Mouse (Mus musculus): ENCODE measurements around the gene Ppm1f. TPM values are rescaled to one million over a fixed set of nuclear protein-coding genes. Genes with fewer than 3 reads are reported as not detected.

Ppm1f gene
- 26.2 and 27.3 TPM in 2 replicates for polyA plus RNA-seq (2012; rRNA removed)

DNA sequence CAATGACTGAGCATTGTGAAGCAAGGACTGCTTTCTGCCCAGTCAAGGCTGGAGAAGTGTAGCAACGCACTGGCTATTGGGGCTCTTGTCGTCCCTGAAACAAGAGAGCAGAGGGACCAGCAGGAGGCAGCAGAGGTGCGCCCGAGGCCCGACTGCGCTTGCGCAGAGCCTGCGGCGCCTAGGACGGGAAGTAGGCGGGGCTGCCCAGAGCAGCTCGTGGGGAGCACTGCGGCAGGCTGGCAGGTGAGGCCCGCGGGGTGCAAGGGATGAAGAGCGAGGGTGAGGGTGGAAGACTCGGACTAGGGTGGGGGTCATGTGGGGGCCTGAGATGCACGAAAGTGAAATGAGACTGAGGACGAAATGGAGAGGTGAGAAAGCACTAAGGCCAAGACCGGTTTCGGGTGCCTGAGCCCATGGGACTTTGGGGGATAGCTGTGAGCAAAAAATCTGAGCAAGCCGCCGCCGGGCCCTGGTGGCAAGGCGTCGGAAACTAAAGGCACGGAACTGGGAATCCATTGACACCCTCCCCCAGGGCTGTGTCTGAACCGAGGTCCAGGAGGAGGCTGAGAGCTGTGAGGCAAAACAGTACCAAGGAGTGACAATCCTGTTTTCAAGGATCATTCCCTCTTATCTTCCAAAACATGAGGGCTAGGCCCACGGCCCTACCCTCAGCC lies at the start of gene Ppm1f:
Gene Ppm1f, plus strand, starts transcription at position 88 of the 674 bp plus-strand sequence.

DNA sequence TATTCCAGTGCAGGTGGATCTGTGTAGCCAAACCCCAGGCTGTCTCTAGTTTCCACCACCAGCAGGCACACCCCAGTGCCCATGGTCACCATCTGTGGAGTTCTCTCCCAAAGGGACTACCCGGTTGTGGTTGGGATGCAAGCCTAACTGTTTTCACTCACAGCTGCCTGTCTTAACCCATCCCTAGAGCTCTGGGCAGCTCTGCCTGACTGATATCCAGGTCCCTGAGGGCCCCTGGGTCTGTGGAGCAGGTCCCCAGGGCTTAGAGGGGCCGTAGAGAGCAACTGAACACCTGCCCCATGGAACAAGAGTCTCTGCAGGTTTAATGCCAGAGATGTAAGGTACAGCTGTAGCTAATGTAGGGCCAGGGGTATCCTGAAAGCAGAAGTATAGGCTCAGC lies 32.3 kb upstream of the Ppm1f start, which contains the start of gene Igll1:
Gene Igll1, minus strand, starts transcription at position 8 of the 400 bp plus-strand sequence.

DNA sequence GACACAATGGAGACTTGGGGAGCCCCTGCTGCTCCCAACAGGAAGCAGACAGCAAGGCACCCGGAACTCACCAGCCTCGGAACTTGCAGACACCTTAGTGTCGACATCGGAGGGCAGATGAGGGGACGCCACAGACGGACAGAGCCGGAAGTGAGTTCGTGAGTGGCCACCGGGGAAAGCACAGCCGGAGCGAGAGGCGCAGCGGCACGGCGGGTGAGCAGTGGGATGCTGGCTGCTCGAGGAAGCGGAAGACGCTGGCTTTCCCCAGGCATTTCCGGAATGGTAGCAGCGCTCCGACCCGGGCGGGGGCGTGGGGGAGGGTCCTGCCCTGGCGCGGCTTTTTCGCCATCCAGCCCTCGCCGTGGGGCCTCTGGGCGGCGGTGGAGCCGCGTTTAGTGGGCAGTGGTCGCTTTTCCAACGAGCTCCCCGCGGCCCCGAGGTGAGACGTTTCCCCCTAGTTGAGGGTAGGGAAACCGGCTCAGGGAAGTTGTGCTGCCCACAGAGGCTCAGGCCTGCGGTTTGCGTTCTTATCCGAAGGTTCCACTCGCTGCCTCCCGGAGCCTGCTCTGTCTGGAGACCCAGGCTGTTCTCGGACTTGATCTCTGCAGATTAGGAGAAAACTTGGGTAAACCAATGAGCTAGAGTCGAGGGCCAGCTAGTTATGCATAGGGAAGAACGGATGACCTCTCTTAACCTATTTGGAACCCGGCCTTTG lies 25.5 kb upstream of the Ppm1f start, which contains the start of the genes Top3b and Vpreb1:
Gene Top3b, plus strand, starts transcription at position 120 of the 715 bp plus-strand sequence.
Gene Vpreb1, minus strand, starts transcription at position 227 of the 715 bp plus-strand sequence.

Other genes starting within 250 kb of the Ppm1f start
- gene Olfr19, start 220.1 kb upstream of the Ppm1f start, polyA plus RNA-seq (2012; rRNA removed) = not detected in 2 replicates
- gene Spag6l, start 67.0 kb upstream of the Ppm1f start, polyA plus RNA-seq (2012; rRNA removed) = 5.4 and 6.1 TPM in 2 replicates
- 0.09 and 0.25 TPM in 2 replicates for gene Igll1, start 32.5 kb upstream of the Ppm1f start, polyA plus RNA-seq (2012; rRNA removed)
- 99.9 and 108 TPM in 2 replicates for gene Top3b, start 25.7 kb upstream of the Ppm1f start, polyA plus RNA-seq (2012; rRNA removed)
- gene Vpreb1, start 25.6 kb upstream of the Ppm1f start, polyA plus RNA-seq (2012; rRNA removed) = 3.1 and 3.2 TPM in 2 replicates
- 145 and 164 TPM in 2 replicates for gene Mapk1, start 86.9 kb downstream of the Ppm1f start, polyA plus RNA-seq (2012; rRNA removed)
- 68.7 and 87.2 TPM in 2 replicates for gene Ypel1, start 173.2 kb downstream of the Ppm1f start, polyA plus RNA-seq (2012; rRNA removed)
- gene Ppil2, start 214.8 kb downstream of the Ppm1f start, polyA plus RNA-seq (2012; rRNA removed) = 147 and 154 TPM in 2 replicates
- 42.5 and 55.1 TPM in 2 replicates for gene 2610318N02Rik, start 228.7 kb downstream of the Ppm1f start, polyA plus RNA-seq (2012; rRNA removed)
- gene Sdf2l1, start 235.9 kb downstream of the Ppm1f start, polyA plus RNA-seq (2012; rRNA removed) = 22.4 and 26.5 TPM in 2 replicates
- gene Ydjc, start 248.2 kb downstream of the Ppm1f start, polyA plus RNA-seq (2012; rRNA removed) = 41.3 and 46.8 TPM in 2 replicates

Data from central nervous system, embryonic 14 days (tissue).